Mouse (Mus musculus) lung, postnatal 0 days (tissue): ENCODE results near the gene Gm13199. TPM values are rescaled to one million over a fixed set of nuclear protein-coding genes. Genes with fewer than 3 reads are reported as not detected.

Experiments
- ATAC-seq: fragments of 200-750 bp; cut with Nextera tagmentation; 2 replicates; pipeline ENCODE4 v1.8.0; 2017; ENCODE audit warnings: moderate library complexity
- DNase-seq: peaks from one replicate; pipeline ENCODE4 v3.0.0-alpha.2; 2016; ENCODE audit warnings: low spot score
- H3K27ac ChIP-seq: fragments of 300-500 bp; sonication (generic); 2 replicates; pipeline ENCODE4 v1.5.1; 2014; ENCODE audit warnings: antibody characterized with exemption, mild to moderate bottlenecking, low read length, mixed read lengths
- H3K27me3 ChIP-seq: fragments of 300-500 bp; sonication (generic); replicated peaks from 2 replicates; pipeline ENCODE4 v1.6.1; 2014; ENCODE audit warnings: low read length, mixed read lengths; ENCODE audit not compliant: insufficient read depth
- H3K36me3 ChIP-seq: fragments of 300-500 bp; sonication (generic); 2 replicates; pipeline ENCODE4 v1.6.1; 2014; ENCODE audit warnings: low read length, mixed read lengths; ENCODE audit not compliant: insufficient read depth
- H3K4me1 ChIP-seq: fragments of 300-500 bp; sonication (generic); 2 replicates; pipeline ENCODE4 v1.6.1; 2014; ENCODE audit warnings: antibody characterized with exemption, low read depth, low read length, mixed read lengths; ENCODE audit not compliant: insufficient read depth
- H3K4me2 ChIP-seq: fragments of 300-500 bp; sonication (generic); replicated peaks from 2 replicates; pipeline ENCODE4 v1.6.1; 2014; ENCODE audit warnings: low read depth, mild to moderate bottlenecking, low read length, moderate library complexity, mixed read lengths
- H3K4me3 ChIP-seq: fragments of 300-500 bp; sonication (generic); 2 replicates; pipeline ENCODE4 v1.5.1; 2014; ENCODE audit warnings: low read depth, low read length
- H3K9ac ChIP-seq: fragments of 300-500 bp; sonication (generic); replicated peaks from 2 replicates; pipeline ENCODE4 v1.6.1; 2014; ENCODE audit warnings: low read depth, mild to moderate bottlenecking
- H3K9me3 ChIP-seq: fragments of 300-500 bp; sonication (generic); 2 replicates; pipeline ENCODE4 v1.6.1; 2016; ENCODE audit warnings: low read length, mixed read lengths
- CTCF ChIP-seq: IDR thresholded peaks from 2 replicates; pipeline ENCODE4 v1.5.1; 2016; ENCODE audit warnings: antibody characterized with exemption, mild to moderate bottlenecking
- EP300 ChIP-seq: IDR thresholded peaks from 2 replicates; pipeline ENCODE4 v1.6.1; 2016; ENCODE audit warnings: antibody characterized with exemption, mild to moderate bottlenecking, control low read depth
- WGBS: fragments of 180-500 bp; shearing (Covaris S2); extraction: QIAGEN DNeasy Blood & Tissue Kit; methylation state at CpG from one replicate; pipeline ENCODE4 v1.1.7; 2014; 5-methylcytosine and 5-hydroxymethylcytosine counted together
- polyA plus RNA-seq: library from polyadenylated mRNA; unstranded; fragments of >200 nt; fragmentation: Nextera tagmentation; extraction: Ambion mirVana; gene quantifications from 2 replicates; pipeline ENCODE4 v1.2.1, GENCODE M21; 2015

Gm13199 gene
- polyA plus RNA-seq, 1 experiment from 2014 or later, result 0.33 TPM

- ATAC-seq, result no peak
- 27% methylated on average over 11 of the region's 11 CpGs for WGBS
These were observed 31.6 kb upstream of the Gm13199 start for GRCm38 (mm10) chr2:5894296-5894695.

GRCm38 (mm10) chr2:5889412-5889811, 26.7 kb upstream of the Gm13199 start:
- H3K9ac ChIP-seq, result no peak overlapping the region
- TF ChIP-seq CTCF (no peak), EP300 (no peak)
- no peaks in the 10 kb centered on the region for H3K4me1 ChIP-seq
- H3K4me3 ChIP-seq, result no peak overlapping the region
- DNase-seq (no peak), ATAC-seq (no peak)
- no peak overlapping the region for H3K4me2 ChIP-seq
- no peaks in the 10 kb centered on the region for H3K9me3 ChIP-seq
- WGBS, result 68% methylated on average over 2 of the region's 2 CpGs
- H3K27me3 ChIP-seq, result no peaks in the 10 kb centered on the region
- H3K36me3 ChIP-seq, result peaks cover 23% of the 10 kb centered on the region
- H3K27ac ChIP-seq, result no peak overlapping the region

More at GRCm38 (mm10) chr2:5894296-5894695, 31.6 kb upstream of the Gm13199 start:
- TF ChIP-seq CTCF, result no peak
- no peak for TF ChIP-seq EP300
- peak; percentile 64 for DNase-seq
- no peaks in the 10 kb centered on the region for H3K36me3 ChIP-seq
- H3K9me3 ChIP-seq, result no peaks in the 10 kb centered on the region
- no peaks in the 10 kb centered on the region for H3K4me1 ChIP-seq
- no peaks in the 10 kb centered on the region for H3K27me3 ChIP-seq
- H3K4me2 ChIP-seq, result peak overlapping the region; percentile 85
- H3K4me3 ChIP-seq, result peak overlapping the region; percentile 72
- H3K27ac ChIP-seq, result no peak overlapping the region
- peak overlapping the region; percentile 81 for H3K9ac ChIP-seq

- no peaks in the 10 kb centered on the region for H3K4me1 ChIP-seq
- H3K27me3 ChIP-seq, result no peaks in the 10 kb centered on the region
- no peak overlapping the region for H3K4me2 ChIP-seq
- H3K36me3 ChIP-seq, result peaks cover 23% of the 10 kb centered on the region
- no peak for ATAC-seq
- 82% methylated on average over 5 of the region's 5 CpGs for WGBS
- H3K9me3 ChIP-seq, result no peaks in the 10 kb centered on the region
- no peak for TF ChIP-seq CTCF
- TF ChIP-seq EP300, result no peak
- H3K4me3 ChIP-seq, result no peak overlapping the region
- H3K9ac ChIP-seq, result no peak overlapping the region
- H3K27ac ChIP-seq, result no peak overlapping the region
- DNase-seq, result no peak
These were observed 26.1 kb upstream of the Gm13199 start for GRCm38 (mm10) chr2:5888865-5889264.

- Histone ChIP-seq H3K4me2 (no peak overlapping the region), H3K4me3 (no peak overlapping the region), H3K4me1 (no peaks in the 10 kb centered on the region), H3K27me3 (no peaks in the 10 kb centered on the region), H3K27ac (no peak overlapping the region), H3K9me3 (no peaks in the 10 kb centered on the region), H3K36me3 (peaks cover 26% of the 10 kb centered on the region; the same call in 1 of the 2 replicates), H3K9ac (no peak overlapping the region)
- WGBS, result 74% methylated on average over 3 of the region's 3 CpGs
- ATAC-seq (no peak), DNase-seq (no peak)
- TF ChIP-seq CTCF (no peak), EP300 (no peak)
These were observed 14.7 kb upstream of the Gm13199 start for GRCm38 (mm10) chr2:5877446-5877845.

- ATAC-seq, result no peak
- no peak overlapping the region for H3K4me3 ChIP-seq
- no peak for TF ChIP-seq CTCF
- TF ChIP-seq EP300, result no peak
- DNase-seq, result no peak
- H3K9ac ChIP-seq, result no peak overlapping the region
- 89% methylated on average over 5 of the region's 5 CpGs for WGBS
- no peaks in the 10 kb centered on the region for H3K27me3 ChIP-seq
- H3K9me3 ChIP-seq, result no peaks in the 10 kb centered on the region
- H3K36me3 ChIP-seq, result peaks cover 23% of the 10 kb centered on the region
- no peak overlapping the region for H3K27ac ChIP-seq
- no peak overlapping the region for H3K4me2 ChIP-seq
- no peaks in the 10 kb centered on the region for H3K4me1 ChIP-seq
These were observed 7.0 kb upstream of the Gm13199 start for GRCm38 (mm10) chr2:5869746-5870145.

- peaks cover 19% of the 10 kb centered on the region for H3K36me3 ChIP-seq
These were observed 4.9 kb upstream of the Gm13199 start for GRCm38 (mm10) chr2:5867681-5868080.

GRCm38 (mm10) chr2:5851866-5852265, 10.9 kb downstream of the Gm13199 start:
- Histone ChIP-seq H3K4me2 (no peak overlapping the region), H3K4me1 (no peaks in the 10 kb centered on the region), H3K4me3 (no peak overlapping the region), H3K9me3 (no peaks in the 10 kb centered on the region), H3K36me3 (no peaks in the 10 kb centered on the region), H3K27ac (no peak overlapping the region), H3K9ac (no peak overlapping the region), H3K27me3 (no peaks in the 10 kb centered on the region)
- DNase-seq (no peak), ATAC-seq (no peak)
- TF ChIP-seq CTCF (no peak), EP300 (no peak)
- 74% methylated on average over 5 of the region's 5 CpGs for WGBS

More at GRCm38 (mm10) chr2:5867681-5868080, 4.9 kb upstream of the Gm13199 start:
- Histone ChIP-seq H3K9ac (no peak overlapping the region), H3K27me3 (no peaks in the 10 kb centered on the region), H3K4me1 (no peaks in the 10 kb centered on the region), H3K4me3 (no peak overlapping the region), H3K9me3 (no peaks in the 10 kb centered on the region), H3K4me2 (no peak overlapping the region), H3K27ac (no peak overlapping the region)
- TF ChIP-seq CTCF (no peak), EP300 (no peak)
- DNase-seq (no peak), ATAC-seq (no peak)
- 78% methylated on average over 2 of the region's 2 CpGs for WGBS
